Mouse (Mus musculus): ENCODE measurements around the gene Gimap5. TPM values are rescaled to one million over a fixed set of nuclear protein-coding genes. Genes with fewer than 3 reads are reported as not detected.

Gimap5 gene
- total RNA-seq, 2 experiments from 2014 or later, result 0.08 to 1.1 TPM

- ATAC-seq (replicated peaks; ENCODE audit: poor library complexity), result no peak
Measured at GRCm38 (mm10) chr6:48803406-48804051, 57.5 kb downstream of the Gimap5 start.

Other genes starting within 250 kb of the Gimap5 start
- gene Atp6v0e2, start 208.6 kb upstream of the Gimap5 start, total RNA-seq (2015), result not detected in 2 replicates
- gene Atp6v0e2, start 208.6 kb upstream of the Gimap5 start, total RNA-seq (2017), result not detected in 2 replicates
- gene Lrrc61, start 191.4 kb upstream of the Gimap5 start, total RNA-seq (2015), result 8.0 and 11.6 TPM in 2 replicates
- 4.9 and 6.3 TPM in 2 replicates for gene Lrrc61, start 191.4 kb upstream of the Gimap5 start, total RNA-seq (2017)
- not detected in 2 replicates for gene Rarres2, start 173.4 kb upstream of the Gimap5 start, total RNA-seq (2015)
- not detected in 2 replicates for gene Rarres2, start 173.4 kb upstream of the Gimap5 start, total RNA-seq (2017)
- gene Gm45021, start 156.6 kb upstream of the Gimap5 start, total RNA-seq (2015), result not detected in 2 replicates
- not detected in 2 replicates for gene Gm45021, start 156.6 kb upstream of the Gimap5 start, total RNA-seq (2017)
- gene Repin1, start 152.3 kb upstream of the Gimap5 start, total RNA-seq (2015), result 7.7 and 11.2 TPM in 2 replicates
- gene Repin1, start 152.3 kb upstream of the Gimap5 start, total RNA-seq (2017), result 10.0 and 16.6 TPM in 2 replicates
- gene Gm44965, start 152.3 kb upstream of the Gimap5 start, total RNA-seq (2015), result not detected in 2 replicates
- gene Gm44965, start 152.3 kb upstream of the Gimap5 start, total RNA-seq (2017), result not detected in 2 replicates
- gene Zfp775, start 144.1 kb upstream of the Gimap5 start, total RNA-seq (2015), result 0.78 and 0.96 TPM in 2 replicates
- 1.00 and 2.0 TPM in 2 replicates for gene Zfp775, start 144.1 kb upstream of the Gimap5 start, total RNA-seq (2017)
- 0.07 and 0.64 TPM in 2 replicates for gene AI854703, start 119.4 kb upstream of the Gimap5 start, total RNA-seq (2015)
- gene AI854703, start 119.4 kb upstream of the Gimap5 start, total RNA-seq (2017), result 0.08 and 0.61 TPM in 2 replicates
- 0.27 and 1.1 TPM in 2 replicates for gene Gimap8, start 99.0 kb upstream of the Gimap5 start, total RNA-seq (2015)
- gene Gimap8, start 99.0 kb upstream of the Gimap5 start, total RNA-seq (2017), result 0.50 and 2.0 TPM in 2 replicates
- gene Gimap9, start 70.1 kb upstream of the Gimap5 start, total RNA-seq (2015), result 10.7 and 14.5 TPM in 2 replicates
- gene Gimap9, start 70.1 kb upstream of the Gimap5 start, total RNA-seq (2017), result 17.2 and 29.9 TPM in 2 replicates
- gene Gimap4, start 61.6 kb upstream of the Gimap5 start, total RNA-seq (2015), result 0.39 and 1.7 TPM in 2 replicates
- 2.9 and 3.1 TPM in 2 replicates for gene Gimap4, start 61.6 kb upstream of the Gimap5 start, total RNA-seq (2017)
- gene Gimap6, start 38.0 kb upstream of the Gimap5 start, total RNA-seq (2015), result 2.5 and 6.7 TPM in 2 replicates
- 3.5 and 15.6 TPM in 2 replicates for gene Gimap6, start 38.0 kb upstream of the Gimap5 start, total RNA-seq (2017)
- not detected in 2 replicates for gene Gm28053, start 27.6 kb upstream of the Gimap5 start, total RNA-seq (2015)
- gene Gm28053, start 27.6 kb upstream of the Gimap5 start, total RNA-seq (2017), result 20.7 and 26.7 TPM in 2 replicates
- gene Gimap7, start 27.6 kb upstream of the Gimap5 start, total RNA-seq (2015), result 0.22 TPM in 1 of 2 replicates, not detected in the other
- 0.29 and 1.3 TPM in 2 replicates for gene Gimap7, start 27.6 kb upstream of the Gimap5 start, total RNA-seq (2017)
- 1.2 and 5.1 TPM in 2 replicates for gene Gimap1, start 7.1 kb upstream of the Gimap5 start, total RNA-seq (2015)
- gene Gimap1, start 7.1 kb upstream of the Gimap5 start, total RNA-seq (2017), result 3.7 and 9.1 TPM in 2 replicates
- gene Gimap3, start 24.7 kb downstream of the Gimap5 start, total RNA-seq (2015), result 0.12 and 0.62 TPM in 2 replicates
- gene Gimap3, start 24.7 kb downstream of the Gimap5 start, total RNA-seq (2017), result 0.61 TPM in 1 of 2 replicates, not detected in the other
- gene Tmem176a, start 94.7 kb downstream of the Gimap5 start, total RNA-seq (2015), result 33.2 and 39.1 TPM in 2 replicates
- gene Tmem176a, start 94.7 kb downstream of the Gimap5 start, total RNA-seq (2017), result 22.1 and 27.5 TPM in 2 replicates
- 90.6 and 115 TPM in 2 replicates for gene Tmem176b, start 95.3 kb downstream of the Gimap5 start, total RNA-seq (2015)
- 84.2 and 92.0 TPM in 2 replicates for gene Tmem176b, start 95.3 kb downstream of the Gimap5 start, total RNA-seq (2017)
- gene Aoc1, start 126.7 kb downstream of the Gimap5 start, total RNA-seq (2015), result 0.12 and 0.20 TPM in 2 replicates
- gene Aoc1, start 126.7 kb downstream of the Gimap5 start, total RNA-seq (2017), result 0.17 TPM in 1 of 2 replicates, not detected in the other
- not detected in 2 replicates for gene 1600015I10Rik, start 183.7 kb downstream of the Gimap5 start, total RNA-seq (2015)
- not detected in 2 replicates for gene 1600015I10Rik, start 183.7 kb downstream of the Gimap5 start, total RNA-seq (2017)
- not detected in 2 replicates for gene Doxl2, start 228.8 kb downstream of the Gimap5 start, total RNA-seq (2015)
- gene Doxl2, start 228.8 kb downstream of the Gimap5 start, total RNA-seq (2017), result not detected in 2 replicates
- not detected in 2 replicates for gene Svs1, start 240.7 kb downstream of the Gimap5 start, total RNA-seq (2015)
- not detected in 2 replicates for gene Svs1, start 240.7 kb downstream of the Gimap5 start, total RNA-seq (2017)